Mouse (Mus musculus) adrenal gland, adult 2 months (tissue): Measurements from ENCODE around the gene Clca3a1. TPM values are rescaled to one million over a fixed set of nuclear protein-coding genes. Genes with fewer than 3 reads are reported as not detected.

Source experiments
- DNase-seq: peaks from one replicate; pipeline ENCODE4 v3.0.0; 2021
- polyA plus RNA-seq: library from polyadenylated mRNA; depleted of rRNA; stranded (reverse); fragments of >200 nt; gene quantifications from 2 replicates; pipeline ENCODE4 v1.2.3, GENCODE M21; 2012
- total RNA-seq, 2 experiments: library from RNA; stranded (reverse); gene quantifications; 2 replicates each; pipeline ENCODE4 v1.2.3; 2021

Clca3a1 gene
- total and polyA plus RNA-seq, 3 experiments: 1.1 to 5.2 (median 1.6) TPM

DNA sequence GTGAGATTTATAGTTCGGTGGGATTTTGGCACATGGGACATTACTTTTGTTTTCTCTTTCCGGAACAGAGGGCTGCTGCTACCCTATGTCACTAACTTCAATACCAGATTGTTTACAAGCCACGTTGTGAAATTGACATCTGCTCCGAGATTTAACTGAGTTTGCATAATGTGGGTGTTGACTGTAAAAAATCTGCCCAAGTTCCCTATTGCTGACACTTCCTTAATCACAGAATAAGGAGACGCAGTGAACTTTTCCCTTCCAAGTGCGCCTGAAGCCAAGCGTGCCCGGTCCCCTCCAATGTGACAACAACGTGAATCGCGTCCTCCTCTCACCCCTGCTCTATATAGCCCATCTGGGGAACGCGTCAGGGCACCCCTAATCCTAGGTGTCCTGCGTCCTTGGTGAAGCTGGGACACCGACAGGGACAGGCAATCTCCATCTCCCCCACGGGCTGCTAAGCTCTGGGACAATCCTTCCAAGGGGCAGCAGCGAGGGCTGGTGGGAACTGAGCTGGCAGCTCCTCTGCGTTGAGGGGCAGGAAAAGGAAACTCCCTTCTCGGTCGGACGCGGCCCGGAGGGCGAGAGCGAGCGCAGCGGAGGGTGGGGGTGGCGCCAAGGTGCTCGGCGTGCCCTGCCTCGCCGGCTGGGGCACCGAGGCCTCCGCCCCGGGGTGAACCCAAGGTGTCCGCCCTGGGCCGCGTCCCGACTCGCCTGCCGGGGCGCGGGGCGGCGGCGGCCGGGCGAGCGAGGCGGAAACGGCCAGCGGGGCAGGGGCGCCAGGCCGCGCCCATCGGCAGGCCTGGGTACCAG, 41.5 kb downstream of the Clca3a1 start:
- peak; percentile 83 for DNase-seq

DNA sequence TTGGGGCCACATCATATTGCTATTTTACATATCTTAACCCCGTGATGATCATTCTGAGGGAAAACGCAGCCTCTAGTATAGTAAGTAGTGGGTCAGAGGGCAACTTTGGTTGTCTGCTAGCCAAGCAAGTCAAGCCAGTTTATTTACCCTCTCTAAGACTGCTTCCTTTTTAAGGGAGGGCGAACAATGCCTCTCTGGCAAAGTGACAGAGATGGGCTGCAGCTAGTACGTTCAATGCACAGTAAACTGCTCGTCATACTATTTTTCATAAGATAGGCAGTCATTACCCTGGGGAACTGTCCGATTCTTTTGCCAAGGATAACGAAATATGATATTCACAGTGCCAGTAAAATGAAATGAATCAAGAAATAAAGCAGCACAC, 42.1 kb downstream of the Clca3a1 start:
- DNase-seq: peak; percentile 26

- DNase-seq: no peak
Observed at GRCm38 (mm10) chr3:144717835-144718234, 42.9 kb downstream of the Clca3a1 start.

DNA sequence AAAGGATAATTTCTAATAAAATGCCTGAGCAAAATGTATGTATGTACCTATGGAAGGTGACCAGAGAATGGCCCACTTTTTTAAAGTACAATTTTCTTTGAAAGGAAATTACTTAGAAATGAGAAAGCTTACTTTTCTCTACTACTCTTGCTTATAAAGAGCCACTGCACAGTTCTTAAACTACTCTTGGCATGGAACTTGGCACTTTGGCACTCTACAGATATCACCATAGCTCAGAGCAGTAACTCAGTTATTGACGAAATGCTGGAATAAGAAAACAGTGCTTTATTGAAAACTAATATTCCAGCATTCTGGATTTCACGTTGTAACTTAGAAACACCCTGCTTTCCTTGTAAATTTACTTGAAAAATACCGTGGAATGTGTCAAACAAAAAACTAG, 43.7 kb downstream of the Clca3a1 start:
- no peak for DNase-seq

DNA sequence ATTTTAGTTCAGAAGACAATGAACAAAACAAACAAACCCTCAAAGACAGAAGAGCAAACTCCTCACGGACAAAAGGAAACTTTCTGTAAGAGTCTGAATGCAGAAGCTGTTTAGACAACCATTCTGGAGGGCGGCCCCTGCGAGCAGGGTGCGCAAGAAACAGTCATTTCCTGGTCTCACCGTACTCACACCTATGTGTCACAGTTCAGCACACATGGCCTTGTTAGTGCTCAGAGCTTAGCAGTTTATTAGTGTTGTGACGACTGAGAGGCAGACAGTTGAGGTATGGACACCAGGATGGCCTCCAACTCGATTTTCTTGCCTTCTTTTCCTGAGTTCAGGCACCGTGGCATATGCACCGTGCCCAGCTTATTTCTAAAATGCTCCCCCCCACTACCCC, 44.9 kb downstream of the Clca3a1 start:
- DNase-seq: no peak

GRCm38 (mm10) chr3:144715033-144715432, 45.7 kb downstream of the Clca3a1 start:
- no peak for DNase-seq

DNA sequence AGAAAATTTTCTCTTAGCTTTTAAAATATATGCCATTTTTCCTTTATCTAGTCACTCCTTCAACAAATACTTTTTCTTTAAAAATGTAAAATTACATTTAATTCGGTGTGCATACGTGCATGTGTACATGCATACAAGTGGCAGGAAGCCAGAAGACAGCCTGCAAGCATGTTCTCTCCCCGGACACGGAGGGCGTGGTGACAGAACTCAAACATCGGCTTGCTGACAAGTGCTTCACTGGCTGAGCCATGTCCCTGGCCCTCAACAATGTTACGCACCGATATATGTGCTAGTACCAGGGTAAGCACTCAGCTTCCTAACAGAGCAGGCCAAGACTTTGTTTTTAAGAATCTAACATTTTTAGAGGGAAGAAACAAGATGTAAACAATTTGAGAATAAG, 46.2 kb downstream of the Clca3a1 start:
- no peak for DNase-seq

- peak; percentile 78 for DNase-seq
Observed at GRCm38 (mm10) chr3:144714126-144714525, 46.7 kb downstream of the Clca3a1 start.

- DNase-seq: no peak
Observed at GRCm38 (mm10) chr3:144711607-144712206, 49.1 kb downstream of the Clca3a1 start.

DNA sequence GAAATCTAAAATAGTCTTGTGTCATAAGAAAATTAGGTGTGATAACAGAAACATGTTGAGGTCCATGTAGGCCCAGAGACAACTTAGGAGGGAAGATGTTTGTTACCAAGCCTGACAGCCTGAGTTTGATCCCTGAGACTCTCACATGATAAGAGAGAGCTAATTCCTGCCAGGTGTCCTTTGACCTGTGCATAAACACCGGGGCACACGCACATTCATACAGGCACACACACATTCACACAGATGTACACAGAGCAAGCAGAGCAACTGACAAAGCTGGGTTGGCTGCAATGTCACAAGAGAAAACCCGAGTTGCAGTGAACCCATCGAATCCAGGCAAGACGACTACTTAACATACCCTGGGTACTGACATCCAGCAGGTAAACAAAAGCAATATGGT, 52.2 kb downstream of the Clca3a1 start:
- DNase-seq: no peak

DNA sequence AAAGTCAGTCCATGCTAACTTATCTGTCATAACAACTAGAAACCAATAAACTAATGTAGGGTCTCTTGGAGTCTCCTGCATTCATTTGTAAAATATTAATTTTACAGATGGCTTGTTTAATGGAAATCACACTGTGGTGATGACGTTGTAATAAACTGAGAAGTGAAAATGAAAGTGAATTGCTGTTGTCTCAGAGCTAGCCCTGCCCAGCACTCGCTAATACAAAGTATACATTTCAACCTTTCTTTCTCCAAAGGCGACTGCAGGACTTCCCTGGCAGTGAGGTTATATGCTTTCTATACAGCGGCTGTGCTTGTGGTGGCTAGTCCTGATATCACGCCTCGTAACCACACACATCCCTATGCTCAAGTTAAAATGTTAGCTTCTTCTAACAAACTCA, 56.8 kb downstream of the Clca3a1 start:
- DNase-seq: no peak

DNA sequence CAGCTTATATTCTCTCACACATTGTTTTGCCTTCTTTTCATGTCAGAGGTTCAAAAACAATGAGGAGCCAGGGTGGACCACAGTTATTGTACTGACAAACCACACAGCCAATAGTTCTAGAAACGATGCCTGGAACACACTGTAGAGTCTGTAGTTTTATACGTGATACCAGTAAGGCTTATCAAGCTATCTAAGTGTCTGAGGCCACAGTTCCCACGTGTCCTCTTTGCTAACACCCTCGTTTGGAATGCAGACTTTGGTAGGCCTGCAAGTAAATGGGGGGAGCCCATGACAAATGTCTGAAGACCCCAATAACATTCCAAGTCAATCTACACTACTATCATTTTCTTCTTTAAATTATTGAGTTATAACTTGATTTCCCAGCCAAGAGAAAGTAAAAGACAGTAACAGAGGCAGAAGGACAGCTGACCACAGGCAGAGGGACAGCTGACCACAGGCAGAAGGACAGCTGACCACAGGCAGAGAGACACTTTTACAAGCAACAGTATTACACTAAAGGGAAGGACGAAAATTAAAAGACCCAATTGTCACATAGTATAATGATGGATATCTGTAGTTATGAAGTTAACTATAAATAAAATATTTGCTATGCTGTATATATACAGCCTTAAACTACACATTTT, 61.9 kb downstream of the Clca3a1 start:
- DNase-seq: no peak

DNA sequence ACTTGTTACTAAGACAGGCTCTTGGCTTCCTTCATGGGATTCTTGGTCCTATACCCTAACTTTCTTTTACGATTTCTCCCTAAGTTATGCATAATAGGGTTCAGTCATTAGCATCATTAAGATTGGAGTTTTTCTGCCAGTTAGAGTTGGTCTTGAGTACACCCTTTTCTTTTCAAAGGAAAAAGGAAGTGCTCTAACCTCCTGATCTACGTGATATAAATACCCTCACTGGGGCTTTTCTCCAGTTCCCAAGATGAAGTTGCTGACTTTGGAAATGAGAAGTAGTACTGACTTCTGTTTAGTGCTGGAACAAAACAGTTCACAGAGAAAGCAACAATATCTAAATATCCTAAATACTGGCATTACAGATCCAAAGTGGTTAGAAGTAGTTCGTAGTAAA, 62.8 kb downstream of the Clca3a1 start:
- DNase-seq: no peak

- DNase-seq: no peak
Observed at GRCm38 (mm10) chr3:144697154-144697553, 63.6 kb downstream of the Clca3a1 start.

GRCm38 (mm10) chr3:144694941-144695340, 65.8 kb downstream of the Clca3a1 start:
- no peak for DNase-seq

- no peak for DNase-seq
Observed at GRCm38 (mm10) chr3:144694040-144694439, 66.7 kb downstream of the Clca3a1 start.

DNA sequence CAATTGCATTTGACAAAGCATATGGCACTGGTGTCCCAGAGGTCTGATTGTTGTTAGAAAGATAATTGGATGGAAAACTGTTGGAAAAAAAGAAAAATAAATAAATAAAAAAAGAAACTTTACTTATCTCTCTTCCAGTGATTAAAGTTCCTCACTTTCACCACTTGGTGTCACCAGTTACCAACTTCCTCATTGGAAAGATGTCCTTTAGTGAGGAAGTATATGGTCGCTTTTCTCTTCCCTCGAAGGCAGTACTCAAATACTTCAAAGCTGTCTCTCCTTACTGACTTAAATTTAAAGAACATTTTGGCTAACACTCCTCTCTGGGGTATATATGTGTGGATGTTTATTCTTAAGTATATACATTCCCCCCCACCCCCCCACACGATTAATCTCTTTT, 68.7 kb downstream of the Clca3a1 start:
- no peak for DNase-seq

- DNase-seq: peak; percentile 35
Observed at GRCm38 (mm10) chr3:144689236-144689635, 71.5 kb downstream of the Clca3a1 start.

GRCm38 (mm10) chr3:144688284-144688683, 72.5 kb downstream of the Clca3a1 start:
- no peak for DNase-seq

GRCm38 (mm10) chr3:144687618-144688017, 73.2 kb downstream of the Clca3a1 start:
- DNase-seq: no peak

GRCm38 (mm10) chr3:144686146-144686545, 74.6 kb downstream of the Clca3a1 start:
- DNase-seq: no peak

DNA sequence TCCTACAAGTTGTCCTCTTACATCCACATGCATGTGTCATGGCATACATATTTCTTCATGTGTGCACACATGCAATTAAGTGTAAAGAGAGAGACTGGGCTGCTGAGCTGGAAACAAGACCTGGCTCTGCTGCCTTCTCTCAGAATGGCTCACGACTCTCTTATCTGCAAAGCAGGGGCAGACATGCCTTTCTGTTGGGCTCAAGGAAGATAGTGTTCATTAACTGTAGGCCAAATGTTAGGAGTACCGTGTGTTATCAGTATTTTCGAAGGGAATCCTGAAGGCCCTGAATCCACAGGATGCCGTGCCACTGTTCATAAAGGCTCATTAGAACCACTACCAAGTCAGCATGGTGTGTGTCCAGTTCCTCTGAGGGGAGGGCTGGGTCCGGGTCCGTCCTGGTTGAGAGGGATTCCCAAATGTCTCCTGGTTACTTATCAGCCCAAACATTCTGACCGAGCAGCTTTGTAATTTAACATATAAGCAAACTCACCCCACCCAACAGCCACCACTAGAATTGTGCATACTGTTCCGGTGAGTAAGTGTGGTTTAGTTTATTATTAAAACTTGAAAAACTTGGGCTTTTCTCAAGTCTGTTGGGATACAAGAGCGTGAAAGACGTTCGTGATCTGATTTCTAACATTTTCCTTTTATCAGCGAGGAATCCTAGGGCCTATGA, 77.5 kb downstream of the Clca3a1 start:
- DNase-seq: no peak

DNA sequence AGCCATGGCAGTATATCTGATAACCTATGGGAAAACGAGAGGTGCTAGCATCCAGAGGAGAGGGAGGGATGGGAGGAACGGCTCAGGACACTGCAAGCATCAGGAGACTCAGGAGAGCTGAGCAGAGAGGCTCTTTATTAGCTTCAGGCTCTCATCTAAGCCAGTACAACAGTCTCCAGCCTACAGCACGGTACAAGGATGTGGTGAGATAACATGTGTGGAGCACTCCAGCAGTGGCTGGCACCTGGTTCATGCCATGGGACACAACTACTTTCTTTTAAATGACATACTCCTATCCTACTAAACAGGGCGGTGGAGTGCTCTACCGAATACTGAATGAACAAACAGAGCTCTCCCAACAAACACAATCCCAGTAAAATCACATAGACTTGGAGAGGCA, 79.2 kb downstream of the Clca3a1 start:
- no peak for DNase-seq
